Mouse (Mus musculus): ENCODE data around the gene Adgrg2. TPM values are rescaled to one million over a fixed set of nuclear protein-coding genes. Genes with fewer than 3 reads are reported as not detected.
A peak's percentile ranks its signal among the peaks of the same experiment; 100 is the strongest.

Adgrg2 gene
- polyA plus RNA-seq (2014; fragmentation: Nextera tagmentation; extraction: Ambion mirVana): 0.70 and 0.76 TPM in 2 replicates

- WGBS: 8% methylated on average over 24 of the region's 42 CpGs
- peak within 1 kb of the TSS; percentile 44 for H3K4me3 ChIP-seq (ENCODE audit: low read depth, low read length)
- peaks cover 4% of the 10 kb centered on the region; the same call in 1 of the 2 replicates for H3K27me3 ChIP-seq (ENCODE audit: control insufficient read depth, insufficient read depth, low read length)
- no peaks in the 10 kb centered on the region for H3K36me3 ChIP-seq (ENCODE audit: control insufficient read depth, insufficient read depth, low read length)
- DNase-seq (ENCODE audit: low spot score) (peak; percentile 35), ATAC-seq (ENCODE audit: low FRiP score) (peak; percentile 85)
- no peaks in the 10 kb centered on the region for H3K4me1 ChIP-seq (replicated peaks; ENCODE audit: control insufficient read depth, insufficient read depth, low read length)
- H3K4me2 ChIP-seq (replicated peaks; ENCODE audit: low read depth, low read length): peak within 1 kb of the TSS; percentile 63
- H3K9me3 ChIP-seq (ENCODE audit: control insufficient read depth, low read length): no peaks in the 10 kb centered on the region
- H3K9ac ChIP-seq (ENCODE audit: low read depth, low read length): peak within 1 kb of the TSS; percentile 31; the same call in 1 of the 2 replicates
- H3K27ac ChIP-seq (ENCODE audit: low read depth, low read length): no peak within 1 kb of the TSS
Measured at GRCm38 (mm10) chrX:160390464-160390956, at the start of gene Adgrg2. Gene Adgrg2, plus strand, starts transcription at chrX:160390690.

- Histone ChIP-seq H3K4me3 (ENCODE audit: low read depth, low read length) (no peak overlapping the region), H3K27ac (ENCODE audit: low read depth, low read length) (no peak overlapping the region), H3K4me1 (replicated peaks; ENCODE audit: control insufficient read depth, insufficient read depth, low read length) (no peaks in the 10 kb centered on the region), H3K36me3 (ENCODE audit: control insufficient read depth, insufficient read depth, low read length) (no peaks in the 10 kb centered on the region), H3K4me2 (replicated peaks; ENCODE audit: low read depth, low read length) (no peak overlapping the region), H3K9ac (ENCODE audit: low read depth, low read length) (no peak overlapping the region), H3K9me3 (ENCODE audit: control insufficient read depth, low read length) (no peaks in the 10 kb centered on the region), H3K27me3 (ENCODE audit: control insufficient read depth, insufficient read depth, low read length) (no peaks in the 10 kb centered on the region; the same call in 1 of the 2 replicates)
- ATAC-seq (ENCODE audit: low FRiP score) (peak; percentile 53; the same call in 1 of the 2 replicates), DNase-seq (ENCODE audit: low spot score) (peak; percentile 5)
- WGBS: 47% methylated on average over 7 of the region's 7 CpGs
Measured at GRCm38 (mm10) chrX:160350995-160351394, 39.5 kb upstream of the Adgrg2 start.

GRCm38 (mm10) chrX:160351967-160352677 is 38.4 kb upstream of the Adgrg2 start:
- H3K4me1 ChIP-seq (replicated peaks; ENCODE audit: control insufficient read depth, insufficient read depth, low read length): no peaks in the 10 kb centered on the region
- no peak overlapping the region for H3K9ac ChIP-seq (ENCODE audit: low read depth, low read length)
- no peak overlapping the region for H3K4me2 ChIP-seq (replicated peaks; ENCODE audit: low read depth, low read length)
- ATAC-seq (ENCODE audit: low FRiP score) (peak; percentile 38; the same call in 1 of the 2 replicates), DNase-seq (ENCODE audit: low spot score) (peak; percentile 1)
- no peaks in the 10 kb centered on the region for H3K9me3 ChIP-seq (ENCODE audit: control insufficient read depth, low read length)
- no peaks in the 10 kb centered on the region for H3K36me3 ChIP-seq (ENCODE audit: control insufficient read depth, insufficient read depth, low read length)
- WGBS: 20% methylated on average over 1 of the region's 1 CpGs
- no peaks in the 10 kb centered on the region; the same call in 1 of the 2 replicates for H3K27me3 ChIP-seq (ENCODE audit: control insufficient read depth, insufficient read depth, low read length)
- H3K4me3 ChIP-seq (ENCODE audit: low read depth, low read length): no peak overlapping the region
- H3K27ac ChIP-seq (ENCODE audit: low read depth, low read length): no peak overlapping the region

- Histone ChIP-seq H3K27ac (ENCODE audit: low read depth, low read length) (no peak overlapping the region), H3K27me3 (ENCODE audit: control insufficient read depth, insufficient read depth, low read length) (no peaks in the 10 kb centered on the region), H3K4me2 (replicated peaks; ENCODE audit: low read depth, low read length) (no peak overlapping the region), H3K9ac (ENCODE audit: low read depth, low read length) (no peak overlapping the region), H3K9me3 (ENCODE audit: control insufficient read depth, low read length) (no peaks in the 10 kb centered on the region), H3K36me3 (ENCODE audit: control insufficient read depth, insufficient read depth, low read length) (no peaks in the 10 kb centered on the region), H3K4me1 (replicated peaks; ENCODE audit: control insufficient read depth, insufficient read depth, low read length) (no peaks in the 10 kb centered on the region), H3K4me3 (ENCODE audit: low read depth, low read length) (no peak overlapping the region)
- 85% methylated on average over 6 of the region's 6 CpGs for WGBS
- ATAC-seq (ENCODE audit: low FRiP score) (no peak), DNase-seq (ENCODE audit: low spot score) (no peak)
Measured at GRCm38 (mm10) chrX:160384748-160385501, 5.6 kb upstream of the Adgrg2 start.

GRCm38 (mm10) chrX:160385502-160385772 is 5.1 kb upstream of the Adgrg2 start:
- 91% methylated on average over 1 of the region's 1 CpGs for WGBS

GRCm38 (mm10) chrX:160412930-160413453 is 22.5 kb downstream of the Adgrg2 start:
- no peaks in the 10 kb centered on the region for H3K36me3 ChIP-seq (ENCODE audit: control insufficient read depth, insufficient read depth, low read length)
- 73% methylated on average over 4 of the region's 4 CpGs for WGBS
- H3K4me3 ChIP-seq (ENCODE audit: low read depth, low read length): no peak overlapping the region
- no peaks in the 10 kb centered on the region for H3K4me1 ChIP-seq (replicated peaks; ENCODE audit: control insufficient read depth, insufficient read depth, low read length)
- H3K9ac ChIP-seq (ENCODE audit: low read depth, low read length): no peak overlapping the region
- no peak overlapping the region for H3K4me2 ChIP-seq (replicated peaks; ENCODE audit: low read depth, low read length)
- H3K9me3 ChIP-seq (ENCODE audit: control insufficient read depth, low read length): no peaks in the 10 kb centered on the region
- H3K27ac ChIP-seq (ENCODE audit: low read depth, low read length): no peak overlapping the region
- ATAC-seq (ENCODE audit: low FRiP score): no peak
- no peak for DNase-seq (ENCODE audit: low spot score)
- no peaks in the 10 kb centered on the region for H3K27me3 ChIP-seq (ENCODE audit: control insufficient read depth, insufficient read depth, low read length)

More at GRCm38 (mm10) chrX:160385502-160385772, 5.1 kb upstream of the Adgrg2 start:
- H3K4me1 ChIP-seq (replicated peaks; ENCODE audit: control insufficient read depth, insufficient read depth, low read length): no peaks in the 10 kb centered on the region
- no peak overlapping the region for H3K4me3 ChIP-seq (ENCODE audit: low read depth, low read length)
- H3K36me3 ChIP-seq (ENCODE audit: control insufficient read depth, insufficient read depth, low read length): no peaks in the 10 kb centered on the region
- DNase-seq (ENCODE audit: low spot score): no peak
- no peaks in the 10 kb centered on the region for H3K27me3 ChIP-seq (ENCODE audit: control insufficient read depth, insufficient read depth, low read length)
- H3K4me2 ChIP-seq (replicated peaks; ENCODE audit: low read depth, low read length): no peak overlapping the region
- no peak overlapping the region for H3K27ac ChIP-seq (ENCODE audit: low read depth, low read length)
- H3K9me3 ChIP-seq (ENCODE audit: control insufficient read depth, low read length): no peaks in the 10 kb centered on the region
- ATAC-seq (ENCODE audit: low FRiP score): no peak
- H3K9ac ChIP-seq (ENCODE audit: low read depth, low read length): no peak overlapping the region

- H3K4me2 ChIP-seq (replicated peaks; ENCODE audit: low read depth, low read length): no peak overlapping the region
- H3K9me3 ChIP-seq (ENCODE audit: control insufficient read depth, low read length): no peaks in the 10 kb centered on the region
- DNase-seq (ENCODE audit: low spot score): no peak
- WGBS: 87% methylated on average over 7 of the region's 7 CpGs
- ATAC-seq (ENCODE audit: low FRiP score): no peak
- H3K4me1 ChIP-seq (replicated peaks; ENCODE audit: control insufficient read depth, insufficient read depth, low read length): no peaks in the 10 kb centered on the region
- no peak overlapping the region for H3K4me3 ChIP-seq (ENCODE audit: low read depth, low read length)
- H3K36me3 ChIP-seq (ENCODE audit: control insufficient read depth, insufficient read depth, low read length): no peaks in the 10 kb centered on the region
- no peak overlapping the region for H3K9ac ChIP-seq (ENCODE audit: low read depth, low read length)
- no peaks in the 10 kb centered on the region for H3K27me3 ChIP-seq (ENCODE audit: control insufficient read depth, insufficient read depth, low read length)
- no peak overlapping the region for H3K27ac ChIP-seq (ENCODE audit: low read depth, low read length)
Measured at GRCm38 (mm10) chrX:160413881-160414395, 23.4 kb downstream of the Adgrg2 start.

- no peaks in the 10 kb centered on the region; the same call in 1 of the 2 replicates for H3K27me3 ChIP-seq (ENCODE audit: control insufficient read depth, insufficient read depth, low read length)
- ATAC-seq (ENCODE audit: low FRiP score): no peak
- 82% methylated on average over 7 of the region's 7 CpGs for WGBS
Measured at GRCm38 (mm10) chrX:160418397-160418796, 27.9 kb downstream of the Adgrg2 start.

More at GRCm38 (mm10) chrX:160418397-160418796, 27.9 kb downstream of the Adgrg2 start:
- no peaks in the 10 kb centered on the region for H3K4me1 ChIP-seq (replicated peaks; ENCODE audit: control insufficient read depth, insufficient read depth, low read length)
- no peak overlapping the region for H3K4me2 ChIP-seq (replicated peaks; ENCODE audit: low read depth, low read length)
- no peaks in the 10 kb centered on the region for H3K36me3 ChIP-seq (ENCODE audit: control insufficient read depth, insufficient read depth, low read length)
- DNase-seq (ENCODE audit: low spot score): no peak
- no peak overlapping the region for H3K27ac ChIP-seq (ENCODE audit: low read depth, low read length)
- H3K4me3 ChIP-seq (ENCODE audit: low read depth, low read length): no peak overlapping the region
- H3K9me3 ChIP-seq (ENCODE audit: control insufficient read depth, low read length): no peaks in the 10 kb centered on the region
- no peak overlapping the region for H3K9ac ChIP-seq (ENCODE audit: low read depth, low read length)

Data from hindbrain, embryonic 11.5 days (tissue).